Mouse (Mus musculus): ENCODE data around the gene Nrl. TPM values are rescaled to one million over a fixed set of nuclear protein-coding genes. Genes with fewer than 3 reads are reported as not detected.

Gene Nrl
- not detected for polyA plus RNA-seq (2017; shearing (Covaris generic))

GRCm38 (mm10) chr14:55524785-55525184 is at the start of gene Nrl:
Gene Nrl, minus strand, starts transcription at chr14:55524981.

GRCm38 (mm10) chr14:55560202-55561073 is 35.7 kb upstream of the Nrl start, which contains the start of gene A730061H03Rik:
Gene A730061H03Rik, minus strand, starts transcription at chr14:55560406.

GRCm38 (mm10) chr14:55559799-55560201 is 35.0 kb upstream of the Nrl start, which contains the start of gene Dcaf11:
Gene Dcaf11, plus strand, starts transcription at chr14:55560006.

GRCm38 (mm10) chr14:55540067-55540786 is 15.4 kb upstream of the Nrl start, which contains the start of gene Pck2:
Gene Pck2, plus strand, starts transcription at chr14:55540266.

GRCm38 (mm10) chr14:55510125-55510731 is 14.6 kb downstream of the Nrl start, which contains the start of gene Cpne6:
Gene Cpne6, plus strand, starts transcription at chr14:55510445.

GRCm38 (mm10) chr14:55490361-55491201 is 34.2 kb downstream of the Nrl start, which contains the start of gene Carmil3:
Gene Carmil3, plus strand, starts transcription at chr14:55490651.

GRCm38 (mm10) chr14:55478651-55479599 is 45.9 kb downstream of the Nrl start, which contains the start of gene Dhrs4:
Gene Dhrs4, plus strand, starts transcription at chr14:55478758.

Other genes starting within 250 kb of the Nrl start
- gene Dhrs4, start 46.2 kb downstream of the Nrl start, polyA plus RNA-seq (2017; shearing (Covaris generic)), result 29.8 TPM
- not detected for gene Carmil3, start 34.3 kb downstream of the Nrl start, polyA plus RNA-seq (2017; shearing (Covaris generic))
- not detected for gene Cpne6, start 14.5 kb downstream of the Nrl start, polyA plus RNA-seq (2017; shearing (Covaris generic))
- gene Pck2, start 15.3 kb upstream of the Nrl start, polyA plus RNA-seq (2017; shearing (Covaris generic)), result 15.0 TPM
- 135 TPM for gene Dcaf11, start 35.0 kb upstream of the Nrl start, polyA plus RNA-seq (2017; shearing (Covaris generic))
- gene A730061H03Rik, start 35.4 kb upstream of the Nrl start, polyA plus RNA-seq (2017; shearing (Covaris generic)), result 7.1 TPM
- gene Fitm1, start 50.6 kb upstream of the Nrl start, polyA plus RNA-seq (2017; shearing (Covaris generic)), result not detected
- 681 TPM for gene Psme1, start 53.1 kb upstream of the Nrl start, polyA plus RNA-seq (2017; shearing (Covaris generic))
- 30.4 TPM for gene Emc9, start 60.3 kb upstream of the Nrl start, polyA plus RNA-seq (2017; shearing (Covaris generic))
- gene Psme2, start 66.1 kb upstream of the Nrl start, polyA plus RNA-seq (2017; shearing (Covaris generic)), result 378 TPM
- 45.9 TPM for gene Rnf31, start 66.7 kb upstream of the Nrl start, polyA plus RNA-seq (2017; shearing (Covaris generic))
- gene Irf9, start 78.6 kb upstream of the Nrl start, polyA plus RNA-seq (2017; shearing (Covaris generic)), result 142 TPM
- 1.1 TPM for gene Rec8, start 93.1 kb upstream of the Nrl start, polyA plus RNA-seq (2017; shearing (Covaris generic))
- 55.1 TPM for gene Ipo4, start 111.0 kb upstream of the Nrl start, polyA plus RNA-seq (2017; shearing (Covaris generic))
- 0.66 TPM for gene Gm49378, start 112.9 kb upstream of the Nrl start, polyA plus RNA-seq (2017; shearing (Covaris generic))
- 58.5 TPM for gene Tm9sf1, start 118.8 kb upstream of the Nrl start, polyA plus RNA-seq (2017; shearing (Covaris generic))
- 1.1 TPM for gene Tssk4, start 125.2 kb upstream of the Nrl start, polyA plus RNA-seq (2017; shearing (Covaris generic))
- gene Mdp1, start 135.5 kb upstream of the Nrl start, polyA plus RNA-seq (2017; shearing (Covaris generic)), result 65.6 TPM
- 34.7 TPM for gene Gmpr2, start 147.0 kb upstream of the Nrl start, polyA plus RNA-seq (2017; shearing (Covaris generic))
- 214 TPM for gene Nedd8, start 147.1 kb upstream of the Nrl start, polyA plus RNA-seq (2017; shearing (Covaris generic))
- 156 TPM for gene Tinf2, start 156.8 kb upstream of the Nrl start, polyA plus RNA-seq (2017; shearing (Covaris generic))
- not detected for gene Tgm1, start 188.9 kb upstream of the Nrl start, polyA plus RNA-seq (2017; shearing (Covaris generic))
- 109 TPM for gene Rabggta, start 197.3 kb upstream of the Nrl start, polyA plus RNA-seq (2017; shearing (Covaris generic))
- gene Dhrs1, start 220.7 kb upstream of the Nrl start, polyA plus RNA-seq (2017; shearing (Covaris generic)), result 18.4 TPM
- 35.8 TPM for gene Nop9, start 220.7 kb upstream of the Nrl start, polyA plus RNA-seq (2017; shearing (Covaris generic))
- not detected for gene Cideb, start 233.5 kb upstream of the Nrl start, polyA plus RNA-seq (2017; shearing (Covaris generic))
- gene Ltb4r2, start 236.4 kb upstream of the Nrl start, polyA plus RNA-seq (2017; shearing (Covaris generic)), result not detected
- gene Ltb4r1, start 241.0 kb upstream of the Nrl start, polyA plus RNA-seq (2017; shearing (Covaris generic)), result not detected